Mouse (Mus musculus): Measurements from ENCODE around the gene Noc3l. TPM values are rescaled to one million over a fixed set of nuclear protein-coding genes. Genes with fewer than 3 reads are reported as not detected.

The Noc3l gene
- polyA plus RNA-seq, 1 experiment from 2014 or later: 5.3 TPM

- ATAC-seq (ENCODE audit: low FRiP score): no peak
Measured at GRCm38 (mm10) chr19:38750192-38750591, 68.8 kb downstream of the Noc3l start.

GRCm38 (mm10) chr19:38746492-38747014 is 72.5 kb downstream of the Noc3l start:
- Histone ChIP-seq H3K4me3 (no peak overlapping the region), H3K36me3 (no peaks in the 10 kb centered on the region), H3K27ac (no peak overlapping the region), H3K4me2 (no peak overlapping the region), H3K9ac (no peak overlapping the region), H3K9me3 (no peaks in the 10 kb centered on the region), H3K4me1 (replicated peaks) (no peaks in the 10 kb centered on the region), H3K27me3 (no peaks in the 10 kb centered on the region)
- WGBS: 72% methylated on average over 6 of the region's 6 CpGs
- no peak for ATAC-seq (ENCODE audit: low FRiP score)

More at GRCm38 (mm10) chr19:38750192-38750591, 68.8 kb downstream of the Noc3l start:
- 70% methylated on average over 4 of the region's 4 CpGs for WGBS
- Histone ChIP-seq H3K36me3 (no peaks in the 10 kb centered on the region), H3K9ac (no peak overlapping the region), H3K4me3 (no peak overlapping the region), H3K9me3 (no peaks in the 10 kb centered on the region), H3K4me2 (no peak overlapping the region), H3K27ac (no peak overlapping the region), H3K4me1 (replicated peaks) (no peaks in the 10 kb centered on the region), H3K27me3 (no peaks in the 10 kb centered on the region)

GRCm38 (mm10) chr19:38745810-38746491 is 73.1 kb downstream of the Noc3l start:
- Histone ChIP-seq H3K9me3 (no peaks in the 10 kb centered on the region), H3K9ac (no peak overlapping the region), H3K36me3 (no peaks in the 10 kb centered on the region), H3K4me1 (replicated peaks) (no peaks in the 10 kb centered on the region), H3K4me2 (no peak overlapping the region), H3K27me3 (no peaks in the 10 kb centered on the region), H3K27ac (no peak overlapping the region), H3K4me3 (no peak overlapping the region)
- WGBS: 80% methylated on average over 10 of the region's 10 CpGs
- ATAC-seq (ENCODE audit: low FRiP score): no peak

GRCm38 (mm10) chr19:38744546-38744945 is 74.5 kb downstream of the Noc3l start:
- Histone ChIP-seq H3K27ac (no peak overlapping the region), H3K4me2 (no peak overlapping the region), H3K4me1 (replicated peaks) (no peaks in the 10 kb centered on the region), H3K36me3 (no peaks in the 10 kb centered on the region), H3K4me3 (no peak overlapping the region), H3K9ac (no peak overlapping the region), H3K9me3 (no peaks in the 10 kb centered on the region), H3K27me3 (no peaks in the 10 kb centered on the region)
- ATAC-seq (ENCODE audit: low FRiP score): no peak
- 85% methylated on average over 8 of the region's 8 CpGs for WGBS

Other genes starting within 250 kb of the Noc3l start
- gene Tbc1d12, start 17.3 kb upstream of the Noc3l start, polyA plus RNA-seq (2015; fragmentation: Nextera tagmentation; extraction: Ambion mirVana): 5.0 and 6.0 TPM in 2 replicates
- gene Hells, start 111.7 kb upstream of the Noc3l start, polyA plus RNA-seq (2015; fragmentation: Nextera tagmentation; extraction: Ambion mirVana): 12.7 and 14.5 TPM in 2 replicates
- not detected in 2 replicates for gene Cyp2c55, start 187.8 kb upstream of the Noc3l start, polyA plus RNA-seq (2015; fragmentation: Nextera tagmentation; extraction: Ambion mirVana)
- not detected in 2 replicates for gene Cyp2c65, start 241.8 kb upstream of the Noc3l start, polyA plus RNA-seq (2015; fragmentation: Nextera tagmentation; extraction: Ambion mirVana)

Measured in hindbrain, embryonic 13.5 days (tissue).